Mouse (Mus musculus) spleen, adult 2 months (tissue): ENCODE measurements around the gene Gm20458. TPM values are rescaled to one million over a fixed set of nuclear protein-coding genes. Genes with fewer than 3 reads are reported as not detected.
A peak's percentile ranks its signal among the peaks of the same experiment; 100 is the strongest.

Experiments used
- DNase-seq, 2 experiments: peaks; one replicate each; pipeline versions ENCODE4 v3.0.0 to v3.0.0-alpha.2; 2012 to 2021; ENCODE audit warnings: low spot score in 2 of 2, low read depth in 1 of 2
- H3K27ac ChIP-seq: fragments of 200-500 bp; 2 replicates; pipeline ENCODE4 v1.5.1; 2012; ENCODE audit warnings: low read length, inconsistent platforms; ENCODE audit not compliant: insufficient read depth
- H3K27me3 ChIP-seq: fragments of 200-500 bp; 2 replicates; pipeline ENCODE4 v1.6.1; 2012; ENCODE audit warnings: mild to moderate bottlenecking, moderate library complexity, low read length, inconsistent platforms; ENCODE audit not compliant: control insufficient read depth, insufficient read depth
- H3K36me3 ChIP-seq: fragments of 200-500 bp; 2 replicates; pipeline ENCODE4 v1.6.1; 2012; ENCODE audit warnings: mild to moderate bottlenecking, low read length, inconsistent platforms; ENCODE audit not compliant: control insufficient read depth, insufficient read depth
- H3K4me1 ChIP-seq: fragments of 200-500 bp; 2 replicates; pipeline ENCODE4 v1.6.1; 2011; ENCODE audit warnings: inconsistent platforms; ENCODE audit not compliant: control insufficient read depth, insufficient read depth, insufficient read length
- H3K4me3 ChIP-seq: fragments of 200-500 bp; 2 replicates; pipeline ENCODE4 v1.5.1; 2011; ENCODE audit warnings: mild to moderate bottlenecking, inconsistent platforms; ENCODE audit not compliant: insufficient read depth, insufficient read length; ENCODE audit errors: extremely low read depth
- CTCF ChIP-seq: fragments of 200-500 bp; IDR thresholded peaks from 2 replicates; pipeline ENCODE4 v1.5.1; 2011; ENCODE audit warnings: mild to moderate bottlenecking, inconsistent platforms; ENCODE audit not compliant: insufficient read depth, insufficient read length, insufficient replicate concordance; ENCODE audit errors: extremely low read depth
- POLR2A ChIP-seq: fragments of 200-500 bp; IDR thresholded peaks from 2 replicates; pipeline ENCODE4 v1.6.1; 2011; ENCODE audit warnings: low read depth, low read length, inconsistent platforms
- WGBS: fragments of 180-500 bp; shearing (Covaris S2); methylation state at CpG from one replicate; pipeline ENCODE4 v1.1.7; 2018; 5-methylcytosine and 5-hydroxymethylcytosine counted together
- polyA plus RNA-seq: library from polyadenylated mRNA; depleted of rRNA; stranded (reverse); fragments of >200 nt; gene quantifications from 2 replicates; pipeline ENCODE4 v1.2.3, GENCODE M21; 2012

Gene Gm20458
- polyA plus RNA-seq, 1 experiment, result 17.2 TPM

GRCm38 (mm10) chr2:164473624-164474023 lies 12.9 kb downstream of the Gm20458 start, which contains the start of gene Trp53tg5:
Gene Trp53tg5 (minus strand): TSS chr2:164473724.
- WGBS, result 93% methylated on average over 6 of the region's 6 CpGs
- no peak for DNase-seq
- TF ChIP-seq POLR2A (no peak), CTCF (no peak)
- Histone ChIP-seq H3K4me3 (no peak within 1 kb of the TSS), H3K4me1 (no peaks in the 10 kb centered on the region), H3K27me3 (no peaks in the 10 kb centered on the region), H3K27ac (no peak within 1 kb of the TSS), H3K36me3 (peaks cover 6% of the 10 kb centered on the region)

GRCm38 (mm10) chr2:164485681-164486257 lies 25.0 kb downstream of the Gm20458 start, which contains the start of gene Dbndd2:
Gene Dbndd2 (plus strand): TSS chr2:164486106.
- no peaks in the 10 kb centered on the region; the same call in 1 of the 2 replicates for H3K36me3 ChIP-seq
- peaks cover 11% of the 10 kb centered on the region for H3K4me1 ChIP-seq
- no peak for DNase-seq
- H3K4me3 ChIP-seq, result peak within 1 kb of the TSS; percentile 52
- WGBS, result 12% methylated on average over 26 of the region's 26 CpGs
- TF ChIP-seq POLR2A (no peak), CTCF (no peak)
- H3K27ac ChIP-seq, result 0 out of 2 replicates have a peak within 1 kb of the TSS, but pooled peaks have one; percentile 8
- H3K27me3 ChIP-seq, result peaks cover 13% of the 10 kb centered on the region

GRCm38 (mm10) chr2:164486258-164487114 lies 25.7 kb downstream of the Gm20458 start:
- WGBS, result 2% methylated on average over 88 of the region's 90 CpGs
- peaks cover 11% of the 10 kb centered on the region for H3K4me1 ChIP-seq
- H3K4me3 ChIP-seq, result peak overlapping the region; percentile 52
- TF ChIP-seq POLR2A, result no peak
- TF ChIP-seq CTCF, result no peak
- peak in 1 of 2 experiments; percentile 18 for DNase-seq
- H3K27me3 ChIP-seq, result peaks cover 13% of the 10 kb centered on the region
- 0 out of 2 replicates have a peak overlapping the region, but pooled peaks have one; percentile 8 for H3K27ac ChIP-seq
- H3K36me3 ChIP-seq, result no peaks in the 10 kb centered on the region; the same call in 1 of the 2 replicates

GRCm38 (mm10) chr2:164487115-164487527 lies 26.4 kb downstream of the Gm20458 start:
- peak overlapping the region; percentile 52; the same call in 1 of the 2 replicates for H3K4me3 ChIP-seq
- H3K27me3 ChIP-seq, result peaks cover 13% of the 10 kb centered on the region
- WGBS, result 22% methylated on average over 11 of the region's 11 CpGs
- DNase-seq, result no peak
- H3K4me1 ChIP-seq, result peaks cover 11% of the 10 kb centered on the region
- TF ChIP-seq CTCF (no peak), POLR2A (no peak)
- H3K27ac ChIP-seq, result no peak overlapping the region
- no peaks in the 10 kb centered on the region; the same call in 1 of the 2 replicates for H3K36me3 ChIP-seq

GRCm38 (mm10) chr2:164487812-164488211 lies 27.0 kb downstream of the Gm20458 start:
- Histone ChIP-seq H3K4me3 (no peak overlapping the region), H3K4me1 (peaks cover 11% of the 10 kb centered on the region), H3K27ac (no peak overlapping the region), H3K36me3 (no peaks in the 10 kb centered on the region; the same call in 1 of the 2 replicates), H3K27me3 (peaks cover 13% of the 10 kb centered on the region)
- TF ChIP-seq POLR2A (no peak), CTCF (no peak)
- DNase-seq, result no peak
- 84% methylated on average over 9 of the region's 9 CpGs for WGBS

- no peak for DNase-seq
Measured at GRCm38 (mm10) chr2:164494126-164494525, 33.4 kb downstream of the Gm20458 start.

More at GRCm38 (mm10) chr2:164494126-164494525, 33.4 kb downstream of the Gm20458 start:
- no peak overlapping the region for H3K27ac ChIP-seq
- H3K4me1 ChIP-seq, result no peaks in the 10 kb centered on the region
- H3K27me3 ChIP-seq, result no peaks in the 10 kb centered on the region
- WGBS, result 80% methylated on average over 2 of the region's 2 CpGs
- H3K36me3 ChIP-seq, result no peaks in the 10 kb centered on the region; the same call in none of the 2 replicates
- no peak for TF ChIP-seq CTCF
- no peak for TF ChIP-seq POLR2A
- no peak overlapping the region for H3K4me3 ChIP-seq
